Mouse (Mus musculus): Measurements from ENCODE around the gene Pik3r4.
A peak's percentile ranks its signal among the peaks of the same experiment; 100 is the strongest.
"Not testable (repeated sequence)": the region's sequence is repeated elsewhere in the genome, so short reads cannot be mapped to it uniquely, and the experiment has no call there.

The Pik3r4 gene

DNA sequence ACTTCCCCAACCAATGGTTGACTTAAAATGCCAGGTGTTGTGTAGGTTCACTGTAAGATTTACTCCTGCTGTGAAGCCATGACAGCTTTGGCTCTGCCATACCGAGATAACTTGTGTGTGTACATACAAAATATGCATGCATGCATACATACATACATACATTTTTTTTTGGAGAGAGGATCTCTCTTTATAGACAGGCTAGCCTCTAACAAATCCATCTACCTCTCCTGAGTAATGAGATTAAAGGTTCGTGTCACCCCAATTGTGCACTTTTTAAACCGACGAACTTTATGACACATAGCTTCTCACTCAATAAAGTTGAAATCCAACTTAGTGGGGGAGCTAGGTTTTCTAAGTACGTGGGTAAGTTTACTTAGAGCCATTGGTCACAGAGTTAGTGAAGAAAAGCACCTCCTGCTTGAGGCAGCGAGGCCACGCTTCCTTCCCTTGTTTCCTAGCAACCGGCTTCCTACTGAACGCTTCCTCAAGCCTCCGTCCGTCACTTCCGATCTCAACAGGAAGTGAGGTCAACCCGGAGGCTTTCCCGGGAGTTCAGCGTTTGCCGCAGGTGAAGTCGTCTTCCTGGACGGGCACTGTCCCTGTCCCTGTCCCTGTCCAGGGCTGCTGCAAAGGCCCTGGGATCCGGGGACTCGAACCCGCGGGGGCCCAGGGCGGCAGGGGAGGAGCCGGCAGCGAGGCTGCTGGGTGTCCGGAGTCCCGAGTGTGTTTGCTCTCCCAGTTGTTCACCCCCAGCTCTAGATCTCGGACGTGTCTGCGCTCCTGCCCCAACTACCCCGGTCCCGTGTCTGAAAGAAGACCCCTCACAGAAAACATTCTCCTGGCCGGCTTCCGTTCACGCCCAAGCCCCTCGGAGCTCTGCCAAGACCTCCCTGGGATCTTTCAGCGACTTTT lies at the start of gene Pik3r4:
Gene Pik3r4, plus strand, starts transcription at position 519 of the 912 bp plus-strand sequence.
- DNase-seq = peak; percentile 86 to 95

DNA sequence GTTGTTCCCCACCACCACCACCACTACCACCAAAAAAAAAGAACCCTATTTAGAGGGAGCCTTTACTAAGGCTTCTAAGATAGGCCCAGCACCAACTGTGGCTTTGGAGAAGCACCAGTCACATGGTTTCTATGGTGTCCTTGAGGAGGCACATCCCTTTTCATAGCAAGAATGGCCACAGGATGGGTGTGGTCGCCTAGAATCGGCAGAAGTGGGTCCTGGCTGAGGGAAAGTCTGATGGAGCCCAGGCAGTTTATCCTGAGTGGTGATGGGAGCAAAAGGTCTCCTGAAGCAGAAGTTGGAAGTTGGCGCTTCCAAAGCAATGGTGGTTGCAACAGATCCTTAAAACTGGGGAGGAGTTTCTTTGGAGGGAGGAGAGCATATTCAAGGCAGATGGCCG lies 43.9 kb upstream of the Pik3r4 start:
- DNase-seq = no peak

DNA sequence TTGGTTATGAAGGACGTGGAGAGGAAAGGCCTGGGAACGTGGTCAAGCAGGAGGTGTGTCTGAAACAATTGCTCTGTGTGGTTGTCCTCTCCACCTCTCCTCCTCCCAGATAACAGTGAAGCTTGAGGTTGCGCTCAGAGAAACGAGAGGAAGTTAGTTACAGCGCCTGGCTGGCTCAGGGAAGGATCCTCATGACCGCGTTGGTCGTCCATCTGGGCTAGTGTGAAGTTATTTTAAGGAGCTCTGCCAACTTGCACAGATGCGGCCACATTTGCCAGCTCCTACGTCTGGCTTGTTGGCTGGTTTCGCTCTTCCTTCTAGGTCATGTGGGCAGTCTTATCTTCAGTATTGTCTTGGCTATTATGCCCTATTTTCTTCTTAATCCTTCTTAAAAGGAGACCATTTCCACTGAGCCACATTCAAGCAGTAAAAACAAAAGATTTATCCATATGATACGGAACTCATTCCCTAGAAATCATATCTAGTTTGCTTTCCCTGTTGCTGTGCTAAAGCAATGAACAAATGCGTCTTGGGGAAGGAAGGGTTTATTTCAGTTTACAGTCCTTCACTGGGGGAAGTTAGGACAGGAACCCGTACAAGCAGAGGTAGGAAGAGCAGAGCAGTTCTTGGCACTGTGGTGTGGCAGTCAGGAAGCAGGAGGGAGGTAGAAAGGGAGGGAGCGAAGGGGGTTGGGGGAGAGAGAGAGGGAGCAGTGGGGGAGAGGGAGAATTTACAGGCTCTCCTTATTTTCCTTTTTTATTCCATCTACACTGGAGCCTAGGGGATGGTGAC lies 30.6 kb upstream of the Pik3r4 start:
- peak; percentile 7 to 27 for DNase-seq

DNA sequence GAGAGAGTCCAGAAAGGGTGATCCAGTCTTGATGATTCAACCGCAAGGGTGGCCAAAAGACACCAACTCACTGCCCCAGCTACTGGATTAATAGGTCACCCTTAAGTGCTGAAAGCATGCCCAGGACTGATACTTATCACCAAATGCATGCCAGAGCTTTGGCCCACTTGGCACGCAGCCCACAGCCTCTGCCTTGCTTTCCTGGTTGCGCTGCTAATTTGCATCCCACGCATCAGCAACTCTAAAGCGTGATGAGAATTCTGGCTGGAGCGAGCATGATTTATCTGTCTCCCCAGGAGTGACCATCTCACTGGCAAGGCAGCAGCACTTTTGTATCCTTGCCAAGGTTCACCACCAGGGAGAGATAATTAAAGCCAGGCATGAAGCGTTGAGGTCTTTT lies 29.9 kb upstream of the Pik3r4 start:
- peak; percentile 54 to 61 for DNase-seq

DNA sequence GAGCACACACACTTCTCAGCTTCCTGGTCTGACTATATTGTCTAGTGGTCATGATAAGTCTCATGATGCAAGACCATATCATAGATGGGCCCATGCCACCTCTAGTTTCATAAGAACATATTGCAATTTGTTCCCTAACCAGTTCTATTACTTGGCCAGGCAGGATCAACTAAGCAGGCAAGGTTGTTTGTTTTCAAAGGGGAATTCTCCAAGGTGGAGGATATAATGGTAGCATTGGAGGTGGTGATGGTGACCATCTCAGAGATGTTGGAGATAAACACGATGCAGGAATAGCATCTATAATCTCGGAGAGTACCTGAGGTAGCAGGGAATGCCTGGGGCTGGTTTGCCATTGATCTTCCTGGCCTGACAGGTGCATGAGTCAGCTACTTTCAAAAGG lies 26.8 kb upstream of the Pik3r4 start:
- DNase-seq = no peak

DNA sequence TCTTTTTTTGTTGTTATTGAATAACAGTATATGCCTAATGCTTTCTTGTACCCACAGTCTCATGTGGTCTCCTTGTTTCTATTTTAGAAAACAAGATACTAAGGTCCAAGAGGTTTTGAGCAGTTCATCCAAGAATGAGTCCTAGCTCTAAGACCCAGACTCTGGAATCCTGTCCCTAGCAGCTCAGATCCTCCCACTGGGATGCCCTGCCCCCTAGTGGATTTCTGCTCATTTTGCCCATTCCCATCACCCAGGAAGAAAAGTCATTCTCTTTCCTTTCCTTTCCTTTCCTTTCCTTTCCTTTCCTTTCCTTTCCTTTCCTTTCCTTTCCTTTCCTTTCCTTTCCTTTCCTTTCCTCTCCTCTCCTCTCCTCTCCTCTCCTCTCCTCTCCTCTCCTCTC lies 25.5 kb upstream of the Pik3r4 start:
- peak; percentile 60 to 68 for DNase-seq

DNA sequence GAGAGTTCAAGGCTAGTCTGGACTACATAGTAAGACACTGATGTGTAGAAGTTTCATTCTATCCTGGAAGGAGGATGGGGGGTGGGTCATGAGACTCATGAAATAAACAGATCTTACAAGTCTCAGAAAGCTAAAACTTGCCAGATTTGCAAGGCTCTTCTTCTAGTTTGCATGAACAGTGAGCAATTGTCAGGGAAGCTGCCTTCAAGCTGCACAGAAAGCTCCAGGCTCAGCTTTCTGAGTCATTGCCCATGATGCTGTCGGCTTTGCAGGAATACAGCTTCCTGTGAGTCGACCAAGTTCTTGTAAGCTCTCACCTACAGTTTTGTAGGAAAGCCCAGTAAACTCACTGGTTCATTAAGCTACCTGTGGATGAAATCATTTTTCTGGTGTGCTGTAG lies 8.8 kb upstream of the Pik3r4 start:
- DNase-seq = no peak

DNA sequence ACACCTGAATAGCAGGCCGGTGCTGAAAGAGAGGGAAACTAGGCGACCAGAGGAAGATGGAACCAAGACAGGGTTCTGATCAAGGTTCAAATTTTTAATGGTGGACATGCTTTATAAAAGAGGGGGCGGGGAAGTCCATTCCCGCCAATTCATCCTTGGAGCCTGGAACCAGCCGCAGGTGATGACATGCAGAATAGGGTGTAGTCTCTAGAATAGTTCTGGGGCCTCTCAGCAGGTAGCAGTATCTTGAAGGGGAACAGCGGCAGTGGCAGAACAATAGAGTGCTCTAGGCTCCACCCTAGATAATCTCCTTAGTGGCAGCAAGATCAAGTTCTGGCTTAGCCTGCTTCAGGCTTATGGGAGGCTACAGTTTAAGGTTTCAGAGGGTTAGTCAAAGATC lies 1.4 kb upstream of the Pik3r4 start:
- DNase-seq = not testable (repeated sequence)

DNA sequence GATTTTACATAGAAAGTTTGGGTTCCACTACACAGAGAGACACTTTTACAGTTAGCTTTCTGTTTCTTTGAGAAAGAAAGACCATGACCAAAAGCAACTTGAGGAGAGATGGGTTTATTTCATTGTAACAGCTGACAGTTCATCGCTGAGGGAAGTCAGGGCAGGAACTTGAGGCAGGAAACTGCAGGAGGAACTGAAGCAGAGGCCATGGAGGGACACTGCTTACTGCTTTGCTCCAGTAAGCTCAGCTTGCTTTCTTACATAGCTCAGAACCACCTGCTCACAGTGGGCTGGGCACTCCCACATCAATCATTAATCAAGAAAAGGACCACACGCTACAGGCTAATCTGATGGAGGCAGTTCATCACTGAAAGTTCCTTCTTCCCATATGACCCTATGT lies 13.4 kb downstream of the Pik3r4 start:
- DNase-seq = no peak

DNA sequence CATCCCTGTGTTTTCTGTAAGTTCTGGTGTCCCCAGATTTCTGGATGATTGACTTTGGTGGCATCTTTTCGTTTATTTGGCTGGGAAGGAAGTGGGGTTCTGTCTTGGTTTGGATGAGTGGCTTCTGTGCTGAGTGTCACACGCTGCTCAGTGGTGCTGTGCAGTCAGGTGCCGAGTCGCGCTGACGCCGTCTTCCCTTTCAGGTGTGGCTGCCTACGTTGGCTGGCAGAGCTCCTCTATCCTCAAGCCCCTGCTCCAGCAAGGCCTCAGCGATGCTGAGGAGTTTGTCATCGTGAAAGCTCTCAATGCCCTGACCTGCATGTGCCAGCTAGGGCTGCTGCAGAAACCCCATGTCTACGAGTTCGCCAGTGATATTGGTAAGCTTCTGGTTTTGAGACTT lies 15.4 kb downstream of the Pik3r4 start:
- no peak for DNase-seq

DNA sequence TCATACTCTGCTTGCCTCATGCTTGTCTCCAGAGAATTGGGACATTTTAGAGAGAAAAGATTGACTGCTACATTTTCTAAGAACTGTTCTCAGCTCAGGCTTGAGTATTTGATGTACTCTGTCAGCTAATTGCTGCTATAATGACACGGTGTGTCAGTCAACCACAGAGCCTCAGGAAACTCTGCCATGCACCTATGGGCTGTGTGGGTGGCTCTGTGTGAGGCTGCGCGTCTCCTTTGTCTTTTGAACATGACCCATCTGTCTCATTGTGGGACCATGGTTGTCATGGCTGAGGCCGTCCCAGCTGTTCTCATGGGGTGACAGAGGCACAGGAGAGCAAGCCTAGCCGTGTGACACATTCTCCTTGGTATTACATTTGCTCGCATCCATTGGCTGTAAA lies 17.1 kb downstream of the Pik3r4 start:
- no peak for DNase-seq

DNA sequence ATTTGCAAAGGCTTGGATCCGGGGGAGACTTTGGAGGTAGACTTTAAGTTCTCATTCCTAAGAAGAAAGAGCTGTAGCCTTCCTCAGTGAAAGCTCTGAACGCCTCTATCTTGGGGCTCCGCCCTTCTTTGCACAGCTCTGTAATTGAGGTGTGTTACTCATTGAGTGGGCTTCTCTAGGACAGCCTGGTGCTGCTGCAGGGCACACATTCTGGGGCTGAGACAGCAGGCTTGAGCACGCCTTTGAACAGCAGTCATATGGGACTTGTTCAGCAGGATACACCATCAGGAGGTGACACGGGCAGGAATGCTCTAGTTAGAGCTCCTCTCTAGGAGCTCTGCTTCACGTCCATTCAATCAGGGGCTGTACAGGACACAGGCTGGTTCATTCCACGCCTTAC lies 22.5 kb downstream of the Pik3r4 start:
- no peak for DNase-seq

DNA sequence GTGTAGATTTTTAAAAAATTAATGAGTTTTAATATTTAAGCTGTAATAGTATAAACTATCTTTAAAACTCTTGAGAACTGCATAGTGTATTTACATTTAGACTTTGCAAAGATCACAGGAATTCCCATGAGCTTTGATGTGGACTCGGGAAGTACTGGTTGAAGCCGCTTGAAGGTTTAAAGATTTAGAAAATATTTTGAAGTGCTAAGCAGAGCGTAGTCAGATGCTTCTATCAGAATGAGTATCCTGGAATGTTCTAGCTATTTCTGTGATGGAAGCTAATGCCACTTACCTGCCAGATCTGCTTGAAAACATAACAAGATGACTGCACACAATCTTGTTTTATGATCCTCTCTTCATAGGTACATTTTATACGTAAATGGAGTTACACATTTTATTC lies 28.1 kb downstream of the Pik3r4 start:
- DNase-seq = no peak

DNA sequence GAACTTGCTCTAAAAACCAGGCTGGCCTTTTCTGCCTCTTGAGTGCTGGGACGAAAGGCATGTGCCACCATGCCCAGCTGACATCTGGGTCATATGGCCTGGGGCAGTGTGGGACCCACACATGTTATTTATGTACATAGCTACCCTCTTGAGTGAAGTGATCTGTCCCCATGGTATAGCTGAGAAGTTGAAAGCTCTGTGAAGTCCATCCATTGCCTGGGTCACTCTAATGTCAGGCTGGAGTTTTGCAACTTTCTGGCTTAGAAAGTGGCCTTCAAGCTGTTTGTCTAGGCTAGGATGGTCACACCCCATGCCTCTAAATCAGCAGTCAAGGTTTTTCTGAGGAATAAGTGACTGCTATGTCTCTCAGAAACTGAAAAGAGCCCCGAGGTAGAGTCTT lies 29.3 kb downstream of the Pik3r4 start:
- DNase-seq = no peak

DNA sequence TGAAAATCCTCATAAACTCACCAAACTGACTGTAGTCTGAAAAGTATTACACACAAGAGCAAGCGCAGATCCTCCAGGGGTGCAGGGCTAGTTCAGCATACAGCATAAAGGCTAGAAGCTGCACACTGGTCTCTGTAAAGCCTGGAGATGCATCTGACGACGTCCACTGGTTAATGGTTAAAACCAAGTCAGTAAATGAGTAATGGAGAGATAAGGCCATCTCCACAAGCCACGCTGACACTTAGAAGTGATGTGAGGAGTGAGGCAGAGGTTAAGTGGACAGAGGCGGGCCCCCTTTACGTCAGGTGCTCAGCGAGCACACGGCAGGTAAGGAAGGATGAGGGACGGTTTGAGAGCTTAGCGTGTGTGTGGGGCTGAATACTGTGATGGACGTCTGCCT lies 33.2 kb downstream of the Pik3r4 start:
- DNase-seq = no peak

DNA sequence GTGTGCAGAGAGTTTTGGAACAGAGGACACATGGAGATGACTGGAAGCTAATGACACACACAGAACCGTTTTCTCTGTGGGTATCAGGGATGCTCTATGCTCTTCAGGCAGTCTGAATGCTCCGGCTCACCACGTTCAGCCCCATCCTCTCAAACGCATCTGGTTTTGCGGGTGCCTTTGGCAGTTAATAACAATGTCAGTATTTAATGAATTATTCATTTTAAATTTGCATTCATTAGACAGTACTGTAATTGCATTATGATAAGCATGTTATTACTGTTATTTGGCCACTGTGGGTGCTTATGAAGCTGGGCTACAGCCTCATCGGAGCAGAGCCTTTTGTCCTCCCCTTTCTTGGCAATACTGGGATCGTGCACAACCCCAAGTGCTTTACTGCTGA lies 38.6 kb downstream of the Pik3r4 start:
- DNase-seq = no peak

DNA sequence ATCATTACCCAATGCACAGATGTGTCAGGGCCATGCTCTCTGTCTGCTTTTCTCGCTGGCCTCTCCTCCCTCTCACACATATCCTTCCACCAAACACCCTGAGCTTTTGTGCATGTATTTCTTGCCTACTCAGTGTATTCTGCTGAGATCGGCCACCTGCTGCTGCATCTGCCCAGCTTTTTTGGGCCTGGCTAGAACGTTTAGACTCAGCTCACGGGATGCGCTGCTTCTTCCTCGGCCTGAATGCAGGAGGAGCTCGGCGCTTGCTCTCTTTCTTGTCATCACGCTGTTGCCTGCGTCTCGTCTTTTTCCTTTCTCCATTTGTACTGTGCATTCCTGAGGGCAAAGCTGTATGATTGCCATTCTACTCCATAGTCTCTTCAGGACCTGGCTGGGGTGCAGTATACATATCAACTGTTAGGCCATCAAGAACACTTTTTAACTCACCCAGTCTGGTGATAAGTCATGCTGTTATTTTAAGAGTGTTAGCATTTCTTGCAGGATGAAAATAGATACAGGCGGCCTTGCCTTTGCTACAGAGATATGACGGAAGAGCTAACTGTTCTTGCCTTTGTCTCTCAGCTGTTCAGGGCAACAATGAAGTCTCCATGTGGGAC lies 41.9 kb downstream of the Pik3r4 start:
- DNase-seq = no peak

DNA sequence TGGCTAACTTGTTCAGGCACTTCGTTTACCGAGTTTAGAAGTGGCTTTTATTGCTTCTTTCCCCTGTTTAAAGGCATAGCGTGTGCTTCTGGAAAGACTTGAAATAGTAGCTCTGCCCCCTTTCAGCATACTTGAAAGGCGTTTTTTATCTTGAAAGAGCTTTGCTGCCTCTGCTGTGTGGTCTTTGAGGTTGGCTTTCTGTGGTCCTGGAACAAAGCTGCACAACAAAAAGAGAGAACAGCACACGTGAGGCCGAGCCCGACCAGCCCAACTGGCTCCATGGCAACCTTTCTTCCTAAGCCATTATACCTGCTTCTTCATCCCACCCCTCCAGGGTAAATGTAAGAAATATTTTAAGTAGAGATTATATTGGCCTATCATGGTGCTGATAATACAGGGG lies 46.7 kb downstream of the Pik3r4 start:
- no peak for DNase-seq

DNA sequence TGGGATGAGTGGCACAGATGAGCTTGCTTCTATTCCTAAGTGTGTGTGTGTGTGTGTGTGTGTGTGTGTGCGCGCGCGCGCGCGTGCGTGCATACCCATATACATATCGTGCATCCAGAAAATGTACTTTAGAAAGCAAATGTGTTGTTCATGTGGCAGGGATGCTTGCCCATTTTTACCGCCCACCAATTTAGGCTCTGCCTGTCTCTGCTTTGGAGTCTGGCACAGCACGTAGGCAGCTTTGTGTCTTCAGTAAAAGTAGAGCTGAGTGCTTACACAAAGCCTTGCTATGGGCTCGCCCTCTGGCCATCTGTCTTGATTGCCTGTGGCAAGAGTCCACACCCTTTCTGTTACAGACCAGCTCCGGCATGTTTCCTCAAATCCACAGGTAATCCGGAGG lies 49.7 kb downstream of the Pik3r4 start:
- no peak for DNase-seq

DNA sequence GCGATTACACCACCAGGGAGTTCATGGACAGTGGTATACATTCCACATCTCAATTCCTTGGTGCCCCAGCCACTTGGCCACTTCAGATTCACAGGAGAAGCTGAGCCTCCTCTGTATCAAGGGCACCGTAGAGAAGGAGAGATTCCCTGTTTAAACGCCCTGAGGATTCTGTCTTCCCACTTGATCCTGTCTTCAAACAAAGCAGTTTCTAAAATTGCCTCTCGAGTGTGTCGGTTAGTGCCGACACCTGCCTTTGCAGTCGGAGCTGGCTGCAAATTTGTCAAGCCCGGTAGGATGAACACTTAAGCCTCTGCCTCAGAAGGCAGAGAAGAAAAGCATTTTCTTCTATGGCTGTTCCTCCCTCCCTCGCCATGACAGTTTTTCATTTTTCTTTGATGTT lies 50.3 kb downstream of the Pik3r4 start:
- DNase-seq = no peak

DNA sequence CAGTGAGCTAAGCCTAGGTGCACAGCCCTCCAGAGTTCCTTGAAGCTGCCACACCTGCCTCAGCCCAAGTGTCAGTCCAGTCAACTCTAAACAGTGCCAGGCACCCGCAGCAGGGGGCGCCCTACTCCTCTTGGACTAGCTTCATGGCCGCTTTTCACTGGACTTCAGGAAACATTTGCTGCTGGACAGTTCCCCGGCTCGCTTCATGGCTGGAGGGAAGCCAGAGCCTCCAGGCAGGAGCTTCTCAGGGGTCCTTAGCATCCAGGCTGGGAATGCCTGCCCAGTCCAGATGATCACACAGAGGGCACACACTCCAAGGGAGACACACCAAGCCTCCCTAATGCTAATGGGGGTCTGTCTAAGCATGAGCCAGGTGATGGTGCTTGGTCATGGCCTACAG lies 51.1 kb downstream of the Pik3r4 start:
- DNase-seq = peak; percentile 51 to 64

DNA sequence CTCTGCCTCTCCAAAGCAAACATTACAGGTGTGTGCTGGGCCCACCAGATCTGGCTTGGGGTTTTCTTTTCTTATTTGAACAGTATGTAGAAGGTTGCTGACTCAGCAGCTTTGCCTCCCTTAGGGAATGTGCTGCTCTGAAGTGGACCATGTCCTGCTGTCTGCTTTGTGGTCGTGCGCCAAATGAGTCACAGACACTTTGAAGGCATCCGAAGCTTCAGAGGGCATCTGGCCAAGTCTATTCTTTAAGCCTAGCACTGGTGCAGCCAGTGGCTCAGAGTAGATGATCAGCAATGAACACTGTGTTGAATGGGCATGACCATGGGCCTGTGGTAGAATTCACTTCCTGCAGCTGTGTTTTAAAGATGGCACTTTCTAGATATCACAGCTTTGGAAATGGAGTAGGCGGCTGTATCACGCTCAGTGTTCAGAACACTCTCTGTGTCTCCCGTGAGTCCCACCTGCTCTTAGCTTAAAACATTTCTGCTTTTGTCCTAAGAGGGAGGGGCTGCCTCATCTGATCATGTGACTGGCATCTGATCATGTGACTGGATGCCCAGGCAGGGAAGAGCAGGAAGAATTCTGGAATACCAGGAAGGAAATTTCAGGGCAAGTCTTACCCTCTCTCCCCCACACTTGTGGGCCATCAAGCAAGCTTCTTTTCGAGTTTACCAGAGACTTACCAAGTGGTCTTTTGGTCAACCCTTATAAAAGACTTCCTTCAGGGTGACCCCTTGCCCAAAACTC lies 54.2 kb downstream of the Pik3r4 start:
- no peak for DNase-seq
